Mouse (Mus musculus): ENCODE results near the gene Gm19426. TPM values are rescaled to one million over a fixed set of nuclear protein-coding genes. Genes with fewer than 3 reads are reported as not detected.

Gm19426 gene
- polyA plus RNA-seq, 1 experiment from 2014 or later = 8.5 TPM

DNA sequence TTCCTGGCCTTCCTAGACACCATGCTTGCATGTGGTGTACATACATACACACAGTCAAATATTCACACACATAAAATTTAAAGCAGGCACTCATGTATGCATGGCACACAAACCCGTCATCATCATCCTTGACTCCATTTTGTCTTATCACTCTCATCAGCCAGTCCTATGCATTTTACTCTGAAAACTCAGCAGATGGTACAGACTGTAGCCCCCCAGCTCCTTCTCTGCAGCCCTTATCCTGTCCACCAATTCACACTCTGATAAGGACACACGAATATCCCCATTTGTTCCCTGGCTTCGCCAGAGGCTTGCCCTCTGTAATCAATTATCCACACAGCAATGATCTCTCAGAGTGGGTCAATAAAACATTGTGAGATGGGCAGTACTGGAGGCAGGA, 22.3 kb downstream of the Gm19426 start:
- Histone ChIP-seq H3K27me3 (replicated peaks) (no peaks in the 10 kb centered on the region), H3K36me3 (peaks cover 33% of the 10 kb centered on the region), H3K4me1 (replicated peaks) (peaks cover 22% of the 10 kb centered on the region), H3K4me3 (no peak overlapping the region), H3K27ac (ENCODE audit: poor library complexity, severe bottlenecking) (no peak overlapping the region), H3K9me3 (replicated peaks) (no peaks in the 10 kb centered on the region), H3K4me2 (no peak overlapping the region), H3K9ac (no peak overlapping the region)
- no peak for ATAC-seq (ENCODE audit: insufficient number of reproducible peaks, low FRiP score)
- WGBS = 66% methylated on average over 3 of the region's 3 CpGs

DNA sequence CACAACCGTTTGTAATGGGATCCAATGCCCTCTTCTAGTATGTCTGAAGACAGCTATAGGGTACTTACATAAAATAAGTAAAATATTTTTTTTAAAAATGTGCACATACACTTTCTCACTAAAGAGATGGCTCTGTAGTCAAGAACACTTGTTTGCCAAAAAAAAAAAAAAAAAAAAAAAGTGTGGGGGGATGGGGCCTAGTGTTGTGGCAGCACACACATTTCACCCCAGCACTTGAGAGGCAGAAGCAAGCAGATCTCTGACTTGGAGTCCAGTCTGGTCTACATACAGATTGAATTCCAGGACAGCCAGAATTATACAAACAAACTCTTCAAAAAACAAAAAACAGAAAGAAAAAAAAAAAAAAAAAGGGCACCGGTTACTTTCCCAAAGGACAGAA, 22.7 kb downstream of the Gm19426 start:
- Histone ChIP-seq H3K27ac (ENCODE audit: poor library complexity, severe bottlenecking) (no peak overlapping the region), H3K36me3 (peaks cover 32% of the 10 kb centered on the region), H3K9me3 (replicated peaks) (no peaks in the 10 kb centered on the region), H3K4me1 (replicated peaks) (peaks cover 18% of the 10 kb centered on the region), H3K4me3 (no peak overlapping the region), H3K4me2 (no peak overlapping the region), H3K9ac (no peak overlapping the region), H3K27me3 (replicated peaks) (no peaks in the 10 kb centered on the region)
- no peak for ATAC-seq (ENCODE audit: insufficient number of reproducible peaks, low FRiP score)
- 88% methylated on average over 2 of the region's 2 CpGs for WGBS

GRCm38 (mm10) chr2:84717357-84717756, 26.1 kb downstream of the Gm19426 start:
- H3K4me1 ChIP-seq (replicated peaks) = peaks cover 21% of the 10 kb centered on the region
- H3K9ac ChIP-seq = no peak overlapping the region

DNA sequence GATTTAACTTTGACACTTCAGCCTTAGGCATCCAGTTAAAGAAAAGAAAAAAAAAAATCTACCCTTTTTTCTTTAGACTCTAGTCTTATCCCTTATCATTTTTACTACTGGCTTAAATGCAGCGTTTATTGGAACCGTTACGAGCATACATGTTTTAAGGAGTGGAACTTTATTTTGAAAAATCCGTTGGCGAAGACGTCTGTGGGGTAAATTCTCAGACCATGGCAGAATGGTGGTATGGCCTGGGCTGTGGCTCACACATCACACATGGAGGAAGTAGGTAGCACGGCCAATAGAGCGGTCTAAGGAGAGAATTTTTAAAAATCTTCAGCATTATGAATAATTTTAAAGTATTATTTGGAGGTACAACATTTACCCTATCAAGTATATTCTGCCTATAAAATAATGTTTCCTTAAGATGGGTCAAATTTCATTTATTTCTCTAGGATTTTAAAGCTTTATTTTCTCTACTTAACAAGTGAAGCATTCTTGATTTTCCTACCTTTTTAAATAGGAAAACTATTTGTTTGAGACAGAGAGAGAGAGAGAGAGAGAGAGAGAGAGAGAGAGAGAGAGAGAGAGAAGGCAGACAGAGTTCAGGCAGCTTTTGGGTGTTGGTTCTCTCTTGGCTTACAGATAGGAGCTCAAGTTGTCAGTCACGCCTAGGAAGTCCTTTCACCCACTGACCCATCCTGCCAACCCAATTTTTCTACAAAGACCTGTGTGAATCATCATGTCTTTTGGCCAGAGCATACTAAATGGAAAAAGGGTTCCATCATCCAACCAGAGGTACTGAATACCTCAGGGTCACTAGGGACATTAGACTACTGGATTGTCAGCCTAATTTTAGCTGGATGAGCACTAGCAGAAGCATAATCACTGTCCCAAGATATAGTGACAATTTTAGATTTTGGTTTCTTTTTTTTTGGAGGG, 26.8 kb downstream of the Gm19426 start:
- H3K9me3 ChIP-seq (replicated peaks) = no peaks in the 10 kb centered on the region
- H3K27me3 ChIP-seq (replicated peaks) = no peaks in the 10 kb centered on the region
- H3K4me2 ChIP-seq = peak overlapping the region; percentile 92
- no peak for ATAC-seq (ENCODE audit: insufficient number of reproducible peaks, low FRiP score)
- H3K36me3 ChIP-seq = peaks cover 8% of the 10 kb centered on the region
- H3K9ac ChIP-seq = peak overlapping the region; percentile 74
- 22% methylated on average over 9 of the region's 9 CpGs for WGBS
- peak overlapping the region; percentile 96 for H3K27ac ChIP-seq (ENCODE audit: poor library complexity, severe bottlenecking)
- peak overlapping the region; percentile 76 for H3K4me3 ChIP-seq
- H3K4me1 ChIP-seq (replicated peaks) = peaks cover 23% of the 10 kb centered on the region

More at GRCm38 (mm10) chr2:84717357-84717756, 26.1 kb downstream of the Gm19426 start:
- Histone ChIP-seq H3K4me3 (no peak overlapping the region), H3K27me3 (replicated peaks) (no peaks in the 10 kb centered on the region), H3K9me3 (replicated peaks) (no peaks in the 10 kb centered on the region), H3K27ac (ENCODE audit: poor library complexity, severe bottlenecking) (no peak overlapping the region), H3K36me3 (peaks cover 11% of the 10 kb centered on the region), H3K4me2 (no peak overlapping the region)
- no peak for ATAC-seq (ENCODE audit: insufficient number of reproducible peaks, low FRiP score)
- 85% methylated on average over 4 of the region's 4 CpGs for WGBS

- Histone ChIP-seq H3K36me3 (peaks cover 2% of the 10 kb centered on the region), H3K27ac (ENCODE audit: poor library complexity, severe bottlenecking) (peak overlapping the region; percentile 96), H3K9ac (peak overlapping the region; percentile 94), H3K4me1 (replicated peaks) (peaks cover 23% of the 10 kb centered on the region), H3K27me3 (replicated peaks) (no peaks in the 10 kb centered on the region), H3K4me3 (peak overlapping the region; percentile 76), H3K9me3 (replicated peaks) (no peaks in the 10 kb centered on the region), H3K4me2 (peak overlapping the region; percentile 92)
- WGBS = under 1% methylated on average over 33 of the region's 33 CpGs
- peak; percentile 93 for ATAC-seq (ENCODE audit: insufficient number of reproducible peaks, low FRiP score)
Measured at GRCm38 (mm10) chr2:84715562-84716361, 27.7 kb downstream of the Gm19426 start.

GRCm38 (mm10) chr2:84714811-84715561, 28.5 kb downstream of the Gm19426 start, which contains the start of gene Zdhhc5:
Gene Zdhhc5, minus strand, starts transcription at chr2:84715180.
- Histone ChIP-seq H3K27ac (ENCODE audit: poor library complexity, severe bottlenecking) (peak within 1 kb of the TSS; percentile 96), H3K9me3 (replicated peaks) (no peaks in the 10 kb centered on the region), H3K9ac (peak within 1 kb of the TSS; percentile 94), H3K4me2 (peak within 1 kb of the TSS; percentile 92), H3K36me3 (peaks cover 10% of the 10 kb centered on the region), H3K27me3 (replicated peaks) (no peaks in the 10 kb centered on the region), H3K4me1 (replicated peaks) (peaks cover 23% of the 10 kb centered on the region), H3K4me3 (peak within 1 kb of the TSS; percentile 76)
- under 1% methylated on average over 99 of the region's 107 CpGs for WGBS
- ATAC-seq (ENCODE audit: insufficient number of reproducible peaks, low FRiP score) = peak; percentile 93

DNA sequence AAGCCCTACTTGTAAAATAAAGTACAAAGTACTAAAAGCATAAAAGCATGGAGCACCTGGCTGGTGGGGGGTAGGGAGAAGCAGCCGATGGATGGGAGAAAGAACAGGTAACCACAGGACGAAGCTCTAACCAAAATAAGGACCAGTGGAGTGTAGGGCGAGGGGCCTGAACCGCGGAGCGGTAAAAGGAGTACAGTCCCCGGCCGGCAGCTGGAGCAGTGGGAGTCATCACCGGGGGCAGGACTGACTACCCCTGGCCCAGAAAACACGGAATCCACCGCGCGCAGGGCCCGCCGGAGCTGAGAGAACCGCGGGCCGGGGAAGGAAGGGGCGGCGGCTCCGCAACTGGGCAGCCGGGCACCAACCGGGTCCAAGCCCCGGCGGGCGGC, 29.0 kb downstream of the Gm19426 start:
- peaks cover 23% of the 10 kb centered on the region for H3K4me1 ChIP-seq (replicated peaks)
- peaks cover 14% of the 10 kb centered on the region for H3K36me3 ChIP-seq
- H3K4me2 ChIP-seq = peak overlapping the region; percentile 92
- ATAC-seq (ENCODE audit: insufficient number of reproducible peaks, low FRiP score) = no peak
- H3K9ac ChIP-seq = peak overlapping the region; percentile 94
- H3K4me3 ChIP-seq = peak overlapping the region; percentile 76
- no peaks in the 10 kb centered on the region for H3K9me3 ChIP-seq (replicated peaks)
- peak overlapping the region; percentile 96 for H3K27ac ChIP-seq (ENCODE audit: poor library complexity, severe bottlenecking)
- H3K27me3 ChIP-seq (replicated peaks) = no peaks in the 10 kb centered on the region
- WGBS = under 1% methylated on average over 24 of the region's 26 CpGs

GRCm38 (mm10) chr2:84711898-84712297, 31.6 kb downstream of the Gm19426 start:
- H3K4me2 ChIP-seq = no peak overlapping the region
- H3K9ac ChIP-seq = no peak overlapping the region
- H3K27me3 ChIP-seq (replicated peaks) = no peaks in the 10 kb centered on the region
- H3K36me3 ChIP-seq = peaks cover 37% of the 10 kb centered on the region
- WGBS = 87% methylated on average over 2 of the region's 2 CpGs
- ATAC-seq (ENCODE audit: insufficient number of reproducible peaks, low FRiP score) = no peak
- peaks cover 15% of the 10 kb centered on the region for H3K4me1 ChIP-seq (replicated peaks)
- no peak overlapping the region for H3K4me3 ChIP-seq
- no peak overlapping the region for H3K27ac ChIP-seq (ENCODE audit: poor library complexity, severe bottlenecking)
- H3K9me3 ChIP-seq (replicated peaks) = no peaks in the 10 kb centered on the region

- ATAC-seq (ENCODE audit: insufficient number of reproducible peaks, low FRiP score) = no peak
- H3K36me3 ChIP-seq = peaks cover 50% of the 10 kb centered on the region
- no peak overlapping the region for H3K27ac ChIP-seq (ENCODE audit: poor library complexity, severe bottlenecking)
Measured at GRCm38 (mm10) chr2:84707523-84707922, 35.9 kb downstream of the Gm19426 start.

GRCm38 (mm10) chr2:84705295-84705694, 38.2 kb downstream of the Gm19426 start:
- Histone ChIP-seq H3K4me2 (no peak overlapping the region), H3K9ac (no peak overlapping the region), H3K36me3 (peaks cover 49% of the 10 kb centered on the region), H3K9me3 (replicated peaks) (no peaks in the 10 kb centered on the region), H3K27me3 (replicated peaks) (no peaks in the 10 kb centered on the region), H3K27ac (ENCODE audit: poor library complexity, severe bottlenecking) (no peak overlapping the region), H3K4me1 (replicated peaks) (0 out of 2 replicates have a peak, but pooled peaks cover 3% of the 10 kb centered on the region), H3K4me3 (no peak overlapping the region)
- WGBS = 84% methylated on average over 1 of the region's 1 CpGs
- no peak for ATAC-seq (ENCODE audit: insufficient number of reproducible peaks, low FRiP score)

More at GRCm38 (mm10) chr2:84707523-84707922, 35.9 kb downstream of the Gm19426 start:
- no peaks in the 10 kb centered on the region for H3K9me3 ChIP-seq (replicated peaks)
- no peak overlapping the region for H3K9ac ChIP-seq
- H3K27me3 ChIP-seq (replicated peaks) = no peaks in the 10 kb centered on the region
- H3K4me1 ChIP-seq (replicated peaks) = peaks cover 7% of the 10 kb centered on the region
- no peak overlapping the region for H3K4me2 ChIP-seq
- no peak overlapping the region for H3K4me3 ChIP-seq
- WGBS = 65% methylated on average over 1 of the region's 1 CpGs
